Mouse (Mus musculus) neural tube, embryonic 11.5 days (tissue): ENCODE measurements around the gene Cbfa2t3. TPM values are rescaled to one million over a fixed set of nuclear protein-coding genes. Genes with fewer than 3 reads are reported as not detected.
A peak's percentile ranks its signal among the peaks of the same experiment; 100 is the strongest.

Experiments used
- ATAC-seq: fragments of 200-750 bp; cut with Nextera tagmentation; 2 replicates; pipeline ENCODE4 v1.8.0; 2017; ENCODE audit warnings: moderate number of reproducible peaks, mild to moderate bottlenecking, moderate TSS enrichment, moderate library complexity; ENCODE audit not compliant: insufficient read depth, low FRiP score, low TSS enrichment
- DNase-seq: peaks from one replicate; pipeline ENCODE4 v3.0.0-alpha.2; 2015; ENCODE audit warnings: low spot score
- H3K27ac ChIP-seq: fragments of 300-500 bp; sonication (generic); 2 replicates; pipeline ENCODE4 v1.5.1; 2014; ENCODE audit warnings: low read depth, mild to moderate bottlenecking, low read length
- H3K27me3 ChIP-seq: fragments of 300-500 bp; sonication (generic); 2 replicates; pipeline ENCODE4 v1.6.1; 2014; ENCODE audit warnings: mild to moderate bottlenecking, low read length, mixed read lengths; ENCODE audit not compliant: control insufficient read depth, insufficient read depth
- H3K36me3 ChIP-seq: fragments of 300-500 bp; sonication (generic); 2 replicates; pipeline ENCODE4 v1.6.1; 2014; ENCODE audit warnings: mild to moderate bottlenecking, low read length, moderate library complexity, mixed read lengths; ENCODE audit not compliant: control insufficient read depth, insufficient read depth
- H3K4me1 ChIP-seq: fragments of 300-500 bp; sonication (generic); 2 replicates; pipeline ENCODE4 v1.6.1; 2014; ENCODE audit warnings: low read length, mixed read lengths; ENCODE audit not compliant: control insufficient read depth, insufficient read depth
- H3K4me2 ChIP-seq: fragments of 300-500 bp; sonication (generic); 2 replicates; pipeline ENCODE4 v1.6.1; 2014; ENCODE audit warnings: low read depth, mild to moderate bottlenecking, moderate library complexity
- H3K4me3 ChIP-seq: fragments of 300-500 bp; sonication (generic); 2 replicates; pipeline ENCODE4 v1.5.1; 2014; ENCODE audit warnings: low read depth, low read length
- H3K9ac ChIP-seq: fragments of 300-500 bp; sonication (generic); 2 replicates; pipeline ENCODE4 v1.6.1; 2014; ENCODE audit warnings: mild to moderate bottlenecking, low read length
- H3K9me3 ChIP-seq: fragments of 300-500 bp; sonication (generic); 2 replicates; pipeline ENCODE4 v1.6.1; 2016; ENCODE audit warnings: low read length; ENCODE audit not compliant: control insufficient read depth
- WGBS: fragments of 180-500 bp; shearing (Covaris S2); extraction: QIAGEN DNeasy Blood & Tissue Kit; methylation state at CpG from one replicate; pipeline ENCODE4 v1.1.7; 2014; 5-methylcytosine and 5-hydroxymethylcytosine counted together
- polyA plus RNA-seq: library from polyadenylated mRNA; unstranded; fragments of >200 nt; fragmentation: Nextera tagmentation; extraction: Ambion mirVana; gene quantifications from 2 replicates; pipeline ENCODE4 v1.2.1, GENCODE M21; 2014

The Cbfa2t3 gene
- polyA plus RNA-seq, 1 experiment from 2014 or later, result 8.5 TPM

DNA sequence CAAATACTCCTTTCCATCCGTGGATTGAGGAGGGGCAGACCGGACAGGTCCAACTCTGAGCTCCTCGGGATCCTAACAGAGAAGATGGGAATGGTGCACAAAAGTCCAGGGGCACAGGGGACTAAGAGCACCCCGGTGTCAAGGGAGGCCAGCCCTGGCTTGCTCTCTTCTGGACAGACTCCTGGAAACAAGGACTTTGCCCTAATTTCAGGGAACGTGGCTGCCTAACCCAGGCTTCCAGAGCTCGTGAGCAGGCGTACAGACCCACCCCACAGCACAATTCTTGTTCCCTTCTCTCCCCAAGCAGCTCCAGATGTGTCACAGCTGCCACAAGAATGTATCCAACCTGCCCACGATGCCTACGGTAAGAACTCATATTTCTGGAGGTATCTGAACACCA is 73.1 kb downstream of the Cbfa2t3 start:
- Histone ChIP-seq H3K36me3 (no peaks in the 10 kb centered on the region), H3K9me3 (no peaks in the 10 kb centered on the region), H3K27me3 (no peaks in the 10 kb centered on the region), H3K4me2 (no peak overlapping the region), H3K27ac (no peak overlapping the region), H3K9ac (no peak overlapping the region), H3K4me3 (no peak overlapping the region), H3K4me1 (no peaks in the 10 kb centered on the region; the same call in 1 of the 2 replicates)
- 90% methylated on average over 9 of the region's 9 CpGs for WGBS
- ATAC-seq, result no peak
- no peak for DNase-seq

GRCm38 (mm10) chr8:122624653-122625052 is 74.3 kb downstream of the Cbfa2t3 start:
- Histone ChIP-seq H3K36me3 (no peaks in the 10 kb centered on the region), H3K4me1 (no peaks in the 10 kb centered on the region), H3K4me3 (no peak overlapping the region), H3K9ac (no peak overlapping the region), H3K9me3 (no peaks in the 10 kb centered on the region), H3K27me3 (no peaks in the 10 kb centered on the region), H3K4me2 (no peak overlapping the region), H3K27ac (no peak overlapping the region)
- no peak for ATAC-seq
- WGBS, result 77% methylated on average over 5 of the region's 5 CpGs
- DNase-seq, result no peak

DNA sequence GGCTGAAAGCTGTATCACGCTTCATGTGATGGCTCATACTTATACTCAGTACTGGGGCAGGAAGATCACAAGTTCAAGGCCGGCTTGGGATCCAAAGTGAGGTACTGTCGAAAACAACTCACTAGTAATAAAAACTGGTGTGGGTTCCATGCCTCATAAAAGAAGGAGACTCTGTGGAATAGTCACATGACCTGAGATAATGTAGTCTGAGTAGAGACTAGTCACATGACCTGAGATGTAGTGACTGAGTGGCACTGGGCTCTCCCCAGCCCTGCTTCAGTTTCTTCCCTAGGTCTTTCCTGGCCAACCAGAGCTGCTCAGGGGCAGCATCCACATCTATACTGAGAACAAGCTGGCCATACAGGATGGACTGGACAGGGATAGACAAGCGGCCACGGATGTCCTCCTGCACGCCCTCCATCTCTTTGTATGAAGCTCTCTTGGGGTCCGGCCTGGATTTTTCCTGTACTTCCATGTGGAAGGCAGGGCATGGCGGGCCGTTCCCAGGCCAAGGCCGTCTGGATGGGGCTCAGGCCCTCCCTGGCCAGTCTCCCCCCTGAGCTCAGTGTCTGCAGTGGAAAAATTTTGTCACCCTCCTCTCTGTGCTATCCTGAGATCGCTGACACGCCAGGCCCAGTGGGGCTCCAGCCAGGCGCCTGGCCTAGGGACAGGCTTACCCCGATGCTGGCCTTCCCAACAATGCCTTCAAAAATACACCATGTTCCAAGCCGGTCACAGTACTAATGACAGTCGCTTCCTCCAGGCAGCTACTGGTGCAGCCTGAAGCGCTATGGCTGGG is 74.9 kb downstream of the Cbfa2t3 start:
- H3K9ac ChIP-seq, result no peak overlapping the region
- H3K4me3 ChIP-seq, result no peak overlapping the region
- DNase-seq (no peak), ATAC-seq (no peak)
- no peak overlapping the region for H3K27ac ChIP-seq
- 92% methylated on average over 17 of the region's 17 CpGs for WGBS
- H3K27me3 ChIP-seq, result no peaks in the 10 kb centered on the region
- peaks cover 3% of the 10 kb centered on the region; the same call in 1 of the 2 replicates for H3K4me1 ChIP-seq
- H3K4me2 ChIP-seq, result no peak overlapping the region
- no peaks in the 10 kb centered on the region for H3K9me3 ChIP-seq
- no peaks in the 10 kb centered on the region for H3K36me3 ChIP-seq

DNA sequence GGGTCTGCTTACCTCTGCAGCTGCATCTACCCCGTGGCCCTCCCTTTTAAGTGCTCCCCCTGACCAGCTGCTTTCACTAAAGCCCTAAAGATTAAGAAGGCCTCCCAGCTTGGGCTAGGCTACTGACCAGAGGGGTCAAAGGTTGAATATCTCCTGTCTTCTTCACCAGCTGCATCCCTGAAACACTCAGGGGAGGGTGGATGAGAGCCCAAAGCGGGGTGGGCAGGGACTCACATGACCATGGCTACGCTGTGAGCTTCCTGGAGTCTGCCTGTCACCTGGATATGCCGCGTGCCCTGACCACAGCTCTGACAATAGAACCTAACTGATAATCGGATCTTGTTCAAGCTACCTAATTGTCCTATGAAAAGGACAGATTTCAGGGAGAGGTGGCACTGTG is 76.2 kb downstream of the Cbfa2t3 start, which contains the start of gene Pabpn1l:
Gene Pabpn1l, minus strand, starts transcription at position 13 of the 400 bp plus-strand sequence.
- H3K27ac ChIP-seq, result no peak within 1 kb of the TSS
- ATAC-seq, result no peak
- no peak within 1 kb of the TSS for H3K9ac ChIP-seq
- H3K9me3 ChIP-seq, result no peaks in the 10 kb centered on the region
- H3K4me2 ChIP-seq, result no peak within 1 kb of the TSS
- no peak within 1 kb of the TSS for H3K4me3 ChIP-seq
- 64% methylated on average over 6 of the region's 6 CpGs for WGBS
- H3K4me1 ChIP-seq, result peaks cover 5% of the 10 kb centered on the region; the same call in 1 of the 2 replicates
- DNase-seq, result no peak
- H3K27me3 ChIP-seq, result no peaks in the 10 kb centered on the region
- H3K36me3 ChIP-seq, result no peaks in the 10 kb centered on the region

- 41% methylated on average over 5 of the region's 5 CpGs for WGBS
- no peak overlapping the region for H3K4me2 ChIP-seq
Measured at GRCm38 (mm10) chr8:122620446-122620845, 78.5 kb downstream of the Cbfa2t3 start.

GRCm38 (mm10) chr8:122618660-122619378 is 80.1 kb downstream of the Cbfa2t3 start:
- 79% methylated on average over 6 of the region's 6 CpGs for WGBS
- ATAC-seq, result no peak
- H3K9ac ChIP-seq, result no peak overlapping the region

More at GRCm38 (mm10) chr8:122620446-122620845, 78.5 kb downstream of the Cbfa2t3 start:
- no peaks in the 10 kb centered on the region for H3K9me3 ChIP-seq
- ATAC-seq, result no peak
- no peaks in the 10 kb centered on the region for H3K27me3 ChIP-seq
- no peak for DNase-seq
- no peak overlapping the region for H3K4me3 ChIP-seq
- H3K36me3 ChIP-seq, result no peaks in the 10 kb centered on the region
- H3K9ac ChIP-seq, result no peak overlapping the region
- no peak overlapping the region for H3K27ac ChIP-seq
- H3K4me1 ChIP-seq, result peaks cover 5% of the 10 kb centered on the region; the same call in 1 of the 2 replicates

DNA sequence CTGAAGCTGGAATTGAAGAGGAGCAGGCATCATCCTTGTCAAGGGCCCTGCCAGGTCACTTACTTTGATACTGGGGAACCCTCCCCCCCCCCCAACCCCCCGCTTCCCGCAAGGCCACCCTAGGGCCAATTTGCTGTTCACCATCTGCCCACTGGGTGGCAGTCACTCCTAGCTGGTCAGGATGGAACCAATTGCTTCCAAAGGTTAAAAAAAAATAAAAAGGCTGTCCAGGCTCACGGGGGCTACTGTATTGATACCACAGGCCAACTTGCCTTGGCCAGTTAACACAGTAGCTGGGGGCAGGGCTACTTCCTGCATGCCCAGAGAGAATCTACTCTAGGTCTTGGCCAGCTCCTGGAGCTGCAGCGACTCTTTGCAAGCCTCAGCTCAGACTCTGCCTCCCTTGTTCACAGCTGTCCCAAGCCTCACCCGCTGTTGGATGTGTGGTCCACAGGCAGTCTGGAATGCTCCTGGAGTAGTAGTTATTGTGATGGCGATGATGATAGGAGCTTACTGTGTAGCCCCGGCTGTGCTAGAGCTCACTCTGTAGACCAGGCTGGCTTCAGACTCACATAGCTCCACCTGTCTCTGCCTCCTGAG is 80.9 kb downstream of the Cbfa2t3 start:
- no peak for ATAC-seq
- 37% methylated on average over 5 of the region's 7 CpGs for WGBS
- Histone ChIP-seq H3K4me2 (no peak overlapping the region), H3K27ac (no peak overlapping the region), H3K27me3 (no peaks in the 10 kb centered on the region), H3K9me3 (no peaks in the 10 kb centered on the region), H3K9ac (no peak overlapping the region), H3K4me3 (no peak overlapping the region), H3K36me3 (no peaks in the 10 kb centered on the region), H3K4me1 (peaks cover 5% of the 10 kb centered on the region; the same call in 1 of the 2 replicates)
- peak; percentile 86 for DNase-seq

More at GRCm38 (mm10) chr8:122618660-122619378, 80.1 kb downstream of the Cbfa2t3 start:
- Histone ChIP-seq H3K4me1 (peaks cover 5% of the 10 kb centered on the region; the same call in 1 of the 2 replicates), H3K4me3 (no peak overlapping the region), H3K27me3 (no peaks in the 10 kb centered on the region), H3K36me3 (no peaks in the 10 kb centered on the region), H3K4me2 (no peak overlapping the region), H3K9me3 (no peaks in the 10 kb centered on the region), H3K27ac (no peak overlapping the region)
- no peak for DNase-seq

- H3K27ac ChIP-seq, result no peak overlapping the region
- WGBS, result 75% methylated on average over 9 of the region's 9 CpGs
- ATAC-seq (no peak), DNase-seq (peak; percentile 11)
- no peak overlapping the region for H3K9ac ChIP-seq
- no peak overlapping the region for H3K4me2 ChIP-seq
- no peaks in the 10 kb centered on the region for H3K9me3 ChIP-seq
- H3K4me1 ChIP-seq, result peaks cover 11% of the 10 kb centered on the region; the same call in 1 of the 2 replicates
- no peak overlapping the region for H3K4me3 ChIP-seq
- no peaks in the 10 kb centered on the region for H3K36me3 ChIP-seq
- H3K27me3 ChIP-seq, result no peaks in the 10 kb centered on the region
Measured at GRCm38 (mm10) chr8:122616181-122616905, 82.6 kb downstream of the Cbfa2t3 start.
